Mouse (Mus musculus): Measurements from ENCODE around the gene Mtmr3. TPM values are rescaled to one million over a fixed set of nuclear protein-coding genes. Genes with fewer than 3 reads are reported as not detected.

The Mtmr3 gene
- total and polyA plus RNA-seq, 3 experiments = 26.4 to 81.4 (median 68.9) TPM

GRCm38 (mm10) chr11:4488798-4489197 lies 105.9 kb downstream of the Mtmr3 start:
- Histone ChIP-seq H3K36me3 (replicated peaks) (peaks cover 99% of the 10 kb centered on the region), H3K4me1 (ENCODE audit: insufficient read depth, low read depth, low read length) (peaks cover 28% of the 10 kb centered on the region)

DNA sequence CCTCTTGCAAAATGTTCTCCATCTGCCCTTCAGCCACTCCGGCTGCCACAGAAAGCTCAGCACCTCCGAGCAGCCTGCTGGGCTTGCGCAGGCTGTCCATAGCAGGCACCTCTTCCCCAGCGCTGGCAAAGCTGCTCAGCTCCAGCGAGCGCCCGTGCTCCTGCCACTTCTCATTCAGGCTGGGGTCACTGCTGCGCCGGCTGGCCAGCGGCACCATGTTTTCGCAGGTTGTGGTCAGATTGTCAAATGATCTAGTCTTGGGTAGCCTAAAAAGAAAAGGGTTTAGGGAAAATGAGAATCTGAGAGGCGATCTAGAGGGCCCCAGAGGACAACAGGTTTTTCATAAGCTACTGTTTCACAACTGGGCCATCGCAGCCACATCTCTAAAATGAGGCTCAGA lies 106.3 kb downstream of the Mtmr3 start:
- Histone ChIP-seq H3K9me3 (replicated peaks) (no peaks in the 10 kb centered on the region), H3K36me3 (replicated peaks) (peaks cover 99% of the 10 kb centered on the region), H3K4me3 (ENCODE audit: low read depth, low read length) (no peak overlapping the region; the same call in 1 of the 2 replicates), H3K27me3 (ENCODE audit: insufficient read depth, low read length) (no peaks in the 10 kb centered on the region), H3K4me1 (ENCODE audit: insufficient read depth, low read depth, low read length) (peaks cover 28% of the 10 kb centered on the region)
- no peak for TF ChIP-seq GATA2 (IDR thresholded peaks at IDR 0.05; ENCODE audit: borderline replicate concordance, low read depth, low read length)
- TF ChIP-seq POLR2AphosphoS5 (IDR thresholded peaks at IDR 0.05; ENCODE audit: insufficient replicate concordance, low read depth, low read length) = no peak
- no peak for TF ChIP-seq TAL1 (conservative IDR thresholded peaks at IDR 0.05; ENCODE audit: low read depth, low read length)
- no peak for TF ChIP-seq GATA1 (IDR thresholded peaks at IDR 0.05; ENCODE audit: borderline replicate concordance, low read length)
- no peak for TF ChIP-seq CTCF (IDR thresholded peaks at IDR 0.05; ENCODE audit: low read depth, low read length)
- DNase-seq (ENCODE audit: low spot score) (no peak), ATAC-seq (ENCODE audit: extremely low read depth, insufficient number of reproducible peaks, low FRiP score, poor library complexity, severe bottlenecking) (no peak)

More at GRCm38 (mm10) chr11:4488798-4489197, 105.9 kb downstream of the Mtmr3 start:
- TF ChIP-seq GATA1 (IDR thresholded peaks at IDR 0.05; ENCODE audit: borderline replicate concordance, low read length) = no peak
- ATAC-seq (ENCODE audit: extremely low read depth, insufficient number of reproducible peaks, low FRiP score, poor library complexity, severe bottlenecking) (no peak), DNase-seq (ENCODE audit: low spot score) (no peak)
- Histone ChIP-seq H3K27me3 (ENCODE audit: insufficient read depth, low read length) (no peaks in the 10 kb centered on the region), H3K9me3 (replicated peaks) (no peaks in the 10 kb centered on the region), H3K4me3 (ENCODE audit: low read depth, low read length) (no peak overlapping the region)

GRCm38 (mm10) chr11:4487401-4487965 lies 107.2 kb downstream of the Mtmr3 start:
- peak; percentile 19 for DNase-seq (ENCODE audit: low spot score)
- peaks cover 28% of the 10 kb centered on the region for H3K4me1 ChIP-seq (ENCODE audit: insufficient read depth, low read depth, low read length)

GRCm38 (mm10) chr11:4484541-4484940 lies 110.1 kb downstream of the Mtmr3 start:
- TF ChIP-seq GATA1 (IDR thresholded peaks at IDR 0.05; ENCODE audit: borderline replicate concordance, low read length) (no peak), POLR2AphosphoS5 (IDR thresholded peaks at IDR 0.05; ENCODE audit: insufficient replicate concordance, low read depth, low read length) (no peak), GATA2 (IDR thresholded peaks at IDR 0.05; ENCODE audit: borderline replicate concordance, low read depth, low read length) (no peak), TAL1 (conservative IDR thresholded peaks at IDR 0.05; ENCODE audit: low read depth, low read length) (no peak), CTCF (IDR thresholded peaks at IDR 0.05; ENCODE audit: low read depth, low read length) (no peak)

More at GRCm38 (mm10) chr11:4487401-4487965, 107.2 kb downstream of the Mtmr3 start:
- Histone ChIP-seq H3K4me3 (ENCODE audit: low read depth, low read length) (no peak overlapping the region), H3K36me3 (replicated peaks) (peaks cover 100% of the 10 kb centered on the region), H3K9me3 (replicated peaks) (no peaks in the 10 kb centered on the region), H3K27me3 (ENCODE audit: insufficient read depth, low read length) (no peaks in the 10 kb centered on the region)
- ATAC-seq (ENCODE audit: extremely low read depth, insufficient number of reproducible peaks, low FRiP score, poor library complexity, severe bottlenecking) = no peak
- TF ChIP-seq CTCF (IDR thresholded peaks at IDR 0.05; ENCODE audit: low read depth, low read length) = no peak

GRCm38 (mm10) chr11:4482641-4483040 lies 112.0 kb downstream of the Mtmr3 start:
- Histone ChIP-seq H3K27me3 (ENCODE audit: insufficient read depth, low read length) (no peaks in the 10 kb centered on the region), H3K36me3 (replicated peaks) (peaks cover 92% of the 10 kb centered on the region), H3K9me3 (replicated peaks) (no peaks in the 10 kb centered on the region), H3K4me1 (ENCODE audit: insufficient read depth, low read depth, low read length) (peaks cover 12% of the 10 kb centered on the region), H3K4me3 (ENCODE audit: low read depth, low read length) (no peak overlapping the region)
- DNase-seq (ENCODE audit: low spot score) (no peak), ATAC-seq (ENCODE audit: extremely low read depth, insufficient number of reproducible peaks, low FRiP score, poor library complexity, severe bottlenecking) (no peak)
- TF ChIP-seq POLR2AphosphoS5 (IDR thresholded peaks at IDR 0.05; ENCODE audit: insufficient replicate concordance, low read depth, low read length) = no peak
- TF ChIP-seq CTCF (IDR thresholded peaks at IDR 0.05; ENCODE audit: low read depth, low read length) = no peak
- no peak for TF ChIP-seq GATA1 (IDR thresholded peaks at IDR 0.05; ENCODE audit: borderline replicate concordance, low read length)
- TF ChIP-seq GATA2 (IDR thresholded peaks at IDR 0.05; ENCODE audit: borderline replicate concordance, low read depth, low read length) = no peak
- no peak for TF ChIP-seq TAL1 (conservative IDR thresholded peaks at IDR 0.05; ENCODE audit: low read depth, low read length)

More at GRCm38 (mm10) chr11:4484541-4484940, 110.1 kb downstream of the Mtmr3 start:
- Histone ChIP-seq H3K4me1 (ENCODE audit: insufficient read depth, low read depth, low read length) (peaks cover 27% of the 10 kb centered on the region), H3K27me3 (ENCODE audit: insufficient read depth, low read length) (no peaks in the 10 kb centered on the region), H3K36me3 (replicated peaks) (peaks cover 99% of the 10 kb centered on the region), H3K9me3 (replicated peaks) (no peaks in the 10 kb centered on the region), H3K4me3 (ENCODE audit: low read depth, low read length) (no peak overlapping the region)
- DNase-seq (ENCODE audit: low spot score) (no peak), ATAC-seq (ENCODE audit: extremely low read depth, insufficient number of reproducible peaks, low FRiP score, poor library complexity, severe bottlenecking) (no peak)

- H3K36me3 ChIP-seq (replicated peaks) = peaks cover 41% of the 10 kb centered on the region
- peaks cover 15% of the 10 kb centered on the region for H3K27me3 ChIP-seq (ENCODE audit: insufficient read depth, low read length)
- DNase-seq (ENCODE audit: low spot score) (no peak), ATAC-seq (ENCODE audit: extremely low read depth, insufficient number of reproducible peaks, low FRiP score, poor library complexity, severe bottlenecking) (no peak)
- H3K4me3 ChIP-seq (ENCODE audit: low read depth, low read length) = no peak overlapping the region
- H3K4me1 ChIP-seq (ENCODE audit: insufficient read depth, low read depth, low read length) = no peaks in the 10 kb centered on the region
- H3K9me3 ChIP-seq (replicated peaks) = no peaks in the 10 kb centered on the region
- TF ChIP-seq TAL1 (conservative IDR thresholded peaks at IDR 0.05; ENCODE audit: low read depth, low read length) = no peak
- TF ChIP-seq POLR2AphosphoS5 (IDR thresholded peaks at IDR 0.05; ENCODE audit: insufficient replicate concordance, low read depth, low read length) = no peak
- no peak for TF ChIP-seq CTCF (IDR thresholded peaks at IDR 0.05; ENCODE audit: low read depth, low read length)
- TF ChIP-seq GATA2 (IDR thresholded peaks at IDR 0.05; ENCODE audit: borderline replicate concordance, low read depth, low read length) = no peak
- TF ChIP-seq GATA1 (IDR thresholded peaks at IDR 0.05; ENCODE audit: borderline replicate concordance, low read length) = no peak
Observed at GRCm38 (mm10) chr11:4476184-4476697, 118.4 kb downstream of the Mtmr3 start.

All from G1E (cell line).